Mouse (Mus musculus) cortical plate, adult 2 months (tissue): ENCODE measurements around the gene Bcl9l. TPM values are rescaled to one million over a fixed set of nuclear protein-coding genes. Genes with fewer than 3 reads are reported as not detected.
"Not testable (repeated sequence)": the region's sequence is repeated elsewhere in the genome, so short reads cannot be mapped to it uniquely, and the experiment has no call there.

ENCODE experiments used
- H3K27ac ChIP-seq: fragments of 200-500 bp; 2 replicates; pipeline ENCODE4 v1.5.1; 2012; ENCODE audit warnings: low read length, control low read depth, inconsistent platforms; ENCODE audit not compliant: insufficient read depth
- H3K4me1 ChIP-seq: fragments of 200-500 bp; 2 replicates; pipeline ENCODE4 v1.6.1; 2011; ENCODE audit warnings: low read length; ENCODE audit not compliant: control insufficient read depth, insufficient read depth
- H3K4me3 ChIP-seq: fragments of 200-500 bp; 2 replicates; pipeline ENCODE4 v1.5.1; 2011; ENCODE audit warnings: mild to moderate bottlenecking, low read length, control low read depth; ENCODE audit not compliant: insufficient read depth
- CTCF ChIP-seq: fragments of 200-500 bp; IDR thresholded peaks from 2 replicates; pipeline ENCODE4 v1.5.1; 2011; ENCODE audit warnings: mild to moderate bottlenecking, control low read depth, low read length; ENCODE audit not compliant: insufficient read depth; ENCODE audit errors: extremely low read depth
- POLR2A ChIP-seq: fragments of 200-500 bp; IDR thresholded peaks from 2 replicates; pipeline ENCODE4 v1.6.1; 2011; ENCODE audit warnings: mild to moderate bottlenecking, low read length, control low read depth; ENCODE audit not compliant: insufficient read depth; ENCODE audit errors: extremely low read depth
- polyA plus RNA-seq: library from polyadenylated mRNA; depleted of rRNA; stranded (reverse); fragments of >200 nt; gene quantifications from 2 replicates; pipeline ENCODE4 v1.2.3, GENCODE M21; 2012; rRNA removed

The Bcl9l gene
- 13.8 and 14.6 TPM in 2 replicates for polyA plus RNA-seq

DNA sequence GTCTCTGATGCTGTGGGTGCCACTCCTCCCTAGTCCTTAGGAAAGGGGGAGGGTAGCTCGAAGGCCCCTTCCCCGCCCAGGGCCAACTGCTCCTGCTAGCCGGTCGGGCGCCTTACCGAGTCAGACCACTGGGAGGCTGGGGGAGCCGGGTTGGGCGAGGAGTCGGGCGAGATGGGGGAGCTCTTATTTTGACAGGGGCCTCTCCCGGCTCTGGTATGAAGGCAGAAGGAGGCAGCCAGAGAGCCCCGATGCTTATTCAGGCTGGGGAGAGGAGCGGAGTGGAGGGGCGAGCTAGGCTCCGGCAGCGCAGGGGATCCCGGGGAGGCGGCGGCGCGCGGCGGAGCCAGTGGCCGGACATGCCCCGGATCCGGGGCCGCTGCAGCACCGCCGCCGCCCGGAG is at the start of gene Bcl9l:
Gene Bcl9l, plus strand, starts transcription at position 274 of the 400 bp plus-strand sequence.
- peak within 1 kb of the TSS; percentile 95 for H3K4me3 ChIP-seq
- peak within 1 kb of the TSS; percentile 88 for H3K27ac ChIP-seq
- TF ChIP-seq POLR2A = peak; percentile 76; the same call in 1 of the 2 replicates
- TF ChIP-seq CTCF = peak; percentile 27; the same call in 1 of the 2 replicates
- peaks cover 15% of the 10 kb centered on the region for H3K4me1 ChIP-seq

GRCm38 (mm10) chr9:44435747-44436146 is 46.9 kb upstream of the Bcl9l start:
- Histone ChIP-seq H3K4me3 (no peak overlapping the region), H3K27ac (no peak overlapping the region), H3K4me1 (no peaks in the 10 kb centered on the region)
- TF ChIP-seq POLR2A (no peak), CTCF (no peak)

GRCm38 (mm10) chr9:44440961-44441360 is 41.7 kb upstream of the Bcl9l start, which contains the start of gene Foxr1:
TSS of gene Foxr1 (minus strand) at chr9:44441136.
- TF ChIP-seq POLR2A = no peak
- TF ChIP-seq CTCF = no peak
- no peak within 1 kb of the TSS for H3K27ac ChIP-seq
- H3K4me3 ChIP-seq = no peak within 1 kb of the TSS
- H3K4me1 ChIP-seq = no peaks in the 10 kb centered on the region

DNA sequence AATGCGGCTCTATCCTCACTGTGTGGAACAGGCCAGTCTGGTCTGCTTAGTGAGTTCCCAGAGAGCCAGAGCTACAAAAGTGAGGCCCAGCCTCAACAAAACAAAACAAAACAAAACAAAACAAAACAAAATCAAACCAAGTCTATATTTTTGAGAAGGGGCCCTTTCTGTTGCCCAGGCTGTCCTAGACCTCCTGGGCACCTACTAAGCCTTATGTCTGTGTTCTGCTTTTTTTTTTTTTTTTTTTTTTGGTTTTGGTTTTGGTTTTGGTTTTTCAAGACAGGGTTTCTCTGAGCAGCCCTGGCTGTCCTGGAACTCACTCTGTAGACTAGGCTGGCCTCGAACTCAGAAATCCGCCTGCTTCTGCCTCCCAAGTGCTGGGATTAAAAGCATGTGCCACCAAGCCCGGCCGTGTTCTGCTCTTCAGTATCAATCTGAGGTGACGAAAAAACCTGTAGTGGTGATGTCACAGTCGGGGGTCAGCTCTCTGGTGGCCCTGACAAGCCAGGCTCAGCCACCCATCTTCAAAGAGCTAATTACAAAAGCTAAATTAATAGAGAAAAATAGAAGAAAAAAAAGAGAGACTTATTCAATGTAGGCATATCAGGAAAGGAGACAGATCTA is 38.1 kb upstream of the Bcl9l start:
- not testable (repeated sequence) for H3K4me3 ChIP-seq, H3K4me1 ChIP-seq, H3K27ac ChIP-seq

DNA sequence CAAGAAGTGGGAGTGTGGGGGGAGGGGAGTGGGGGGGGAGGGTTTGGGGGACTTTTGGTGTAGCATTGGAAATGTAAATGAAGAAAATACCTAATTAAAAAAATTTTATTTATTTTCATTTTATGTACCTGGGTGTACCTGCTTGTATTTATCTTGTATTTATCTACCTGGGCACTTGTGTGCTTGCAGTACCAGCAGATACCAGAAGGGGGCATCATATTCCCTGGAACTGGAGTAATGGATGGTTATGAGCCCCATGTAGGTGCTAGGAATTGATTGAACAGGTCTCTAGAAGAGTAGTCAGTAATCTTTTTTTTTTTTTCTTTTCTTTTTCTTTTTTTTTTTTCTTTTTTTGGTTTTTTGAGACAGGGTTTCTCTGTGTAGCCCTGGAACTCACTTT is 32.2 kb upstream of the Bcl9l start:
- Histone ChIP-seq H3K4me1 (no peaks in the 10 kb centered on the region), H3K4me3 (no peak overlapping the region), H3K27ac (no peak overlapping the region)
- TF ChIP-seq CTCF (no peak), POLR2A (no peak)

DNA sequence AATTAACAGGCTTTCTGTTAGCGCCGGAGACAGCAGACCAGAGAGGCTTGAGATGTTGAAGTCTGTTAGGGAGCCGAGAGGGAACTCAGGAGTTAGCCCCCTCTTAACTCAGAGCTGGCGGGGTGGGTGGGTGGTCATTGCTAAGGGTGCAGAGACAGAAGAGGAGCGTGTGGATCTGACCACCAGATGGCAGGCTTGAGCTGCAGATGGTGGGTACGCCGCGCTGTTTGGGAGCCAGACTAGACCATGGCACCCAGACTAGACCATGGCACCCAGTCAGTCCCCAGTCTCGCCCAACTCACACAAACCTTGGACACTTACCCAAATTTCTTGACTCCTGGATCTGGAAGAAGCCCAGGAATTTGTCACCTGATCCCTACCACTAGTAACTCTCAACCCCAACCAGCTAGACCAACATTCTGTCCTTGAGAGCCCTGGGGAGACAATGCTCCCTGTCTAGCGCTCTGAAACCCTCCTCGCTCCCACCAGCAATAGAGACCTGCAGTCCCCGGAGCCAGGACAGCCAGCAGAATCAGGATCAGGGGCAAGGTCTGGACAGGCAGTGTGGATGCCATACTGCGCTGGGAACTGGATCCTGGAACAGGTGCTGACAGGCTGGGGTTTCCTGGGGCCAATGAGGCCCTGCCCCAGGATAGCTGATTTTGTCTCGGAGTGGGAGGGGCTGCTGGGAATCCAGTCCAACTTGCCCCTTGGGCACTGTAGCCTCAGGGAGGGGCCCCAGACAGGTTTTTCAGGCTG is 28.3 kb upstream of the Bcl9l start:
- Histone ChIP-seq H3K4me1 (peaks cover 2% of the 10 kb centered on the region; the same call in 1 of the 2 replicates), H3K4me3 (no peak overlapping the region), H3K27ac (no peak overlapping the region)
- TF ChIP-seq POLR2A (no peak), CTCF (peak; percentile 94)

- Histone ChIP-seq H3K27ac (no peak within 1 kb of the TSS), H3K4me3 (no peak within 1 kb of the TSS), H3K4me1 (peaks cover 2% of the 10 kb centered on the region; the same call in 1 of the 2 replicates)
- peak; percentile 43 for TF ChIP-seq CTCF
- no peak for TF ChIP-seq POLR2A
Observed at GRCm38 (mm10) chr9:44454891-44455220, 27.8 kb upstream of the Bcl9l start, which contains the start of gene Upk2. TSS of gene Upk2 (minus strand) at chr9:44454976.

DNA sequence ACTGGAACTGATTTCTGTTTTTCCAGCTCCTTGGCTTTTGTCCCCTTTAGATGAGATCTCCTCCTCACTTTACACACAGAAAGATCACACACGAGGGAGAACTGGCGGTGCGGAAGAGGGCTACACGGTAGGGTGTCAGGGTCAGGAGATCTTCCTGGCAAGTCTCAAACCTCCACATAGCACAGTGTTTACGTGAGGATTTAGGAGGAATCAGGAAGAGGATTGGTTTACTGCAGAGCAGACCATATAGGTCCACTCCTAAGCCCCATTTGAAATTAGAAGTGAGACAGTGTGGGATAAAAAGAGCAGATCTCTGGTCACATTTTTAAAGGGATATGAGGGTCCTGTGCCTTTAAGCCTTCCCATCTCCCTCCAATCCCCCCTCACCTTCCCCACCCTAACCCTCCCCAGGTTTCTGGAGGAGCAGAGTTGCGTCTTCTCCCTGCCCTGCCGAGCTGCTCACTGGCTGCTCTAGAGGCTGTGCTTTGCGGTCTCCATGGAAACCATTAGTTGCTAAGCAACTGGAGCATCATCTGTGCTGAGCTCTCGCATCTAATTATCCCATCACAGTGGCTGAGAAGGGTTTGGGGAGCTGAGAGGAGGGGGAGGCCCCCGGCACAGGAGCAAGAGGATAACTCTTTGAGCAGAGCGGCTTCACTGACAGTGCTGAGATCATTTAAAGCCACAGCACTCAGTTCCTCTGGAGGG is 25.4 kb upstream of the Bcl9l start:
- H3K4me1 ChIP-seq = peaks cover 2% of the 10 kb centered on the region; the same call in 1 of the 2 replicates
- H3K27ac ChIP-seq = peak overlapping the region; percentile 74
- peak; percentile 97 for TF ChIP-seq POLR2A
- no peak for TF ChIP-seq CTCF
- H3K4me3 ChIP-seq = peak overlapping the region; percentile 17

GRCm38 (mm10) chr9:44461950-44462349 is 20.7 kb upstream of the Bcl9l start:
- Histone ChIP-seq H3K27ac (no peak overlapping the region), H3K4me1 (0 out of 2 replicates have a peak, but pooled peaks cover 2% of the 10 kb centered on the region), H3K4me3 (no peak overlapping the region)
- TF ChIP-seq POLR2A = no peak
- no peak for TF ChIP-seq CTCF
